Mouse (Mus musculus): ENCODE data around the gene Nxf3. TPM values are rescaled to one million over a fixed set of nuclear protein-coding genes. Genes with fewer than 3 reads are reported as not detected.
A peak's percentile ranks its signal among the peaks of the same experiment; 100 is the strongest.
"Not testable (repeated sequence)": the region's sequence is repeated elsewhere in the genome, so short reads cannot be mapped to it uniquely, and the experiment has no call there.

Nxf3 gene
- not detected for total RNA-seq (2021)
- long read RNA-seq, experiment 1 = 0 reads
- long read RNA-seq, experiment 2 = 0 reads

DNA sequence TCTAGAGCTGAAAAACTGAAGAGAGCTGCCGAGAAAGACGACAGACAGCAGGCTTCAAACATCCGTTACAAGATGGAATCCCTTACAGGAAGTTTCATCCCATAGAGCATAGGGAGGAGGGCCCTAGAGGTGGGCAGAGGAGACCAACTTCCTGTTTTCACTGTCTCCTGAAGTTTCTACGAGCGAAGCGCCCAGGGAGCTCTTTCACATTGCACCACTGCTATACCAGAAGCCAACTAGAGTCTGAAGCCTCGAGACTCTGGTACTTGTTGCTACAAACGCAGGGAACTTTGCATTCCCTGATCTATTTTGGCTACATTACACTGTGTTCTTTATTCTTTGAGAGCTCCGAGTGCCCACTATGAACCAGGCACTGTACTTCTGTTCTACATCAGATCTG lies at the start of gene Nxf3:
TSS of gene Nxf3 (minus strand) at position 101 of the 400 bp plus-strand sequence.
- DNase-seq (ENCODE audit: low spot score in 2 of 2) = no peak
- intact Hi-C loops (cut with DNase I) = no loop called here

- intact Hi-C loops (cut with DNase I) = no loop called here
- DNase-seq (ENCODE audit: low spot score in 2 of 2) = peak; percentile 63 to 73
Observed at GRCm38 (mm10) chrX:136127744-136128064, 42.6 kb upstream of the Nxf3 start.

DNA sequence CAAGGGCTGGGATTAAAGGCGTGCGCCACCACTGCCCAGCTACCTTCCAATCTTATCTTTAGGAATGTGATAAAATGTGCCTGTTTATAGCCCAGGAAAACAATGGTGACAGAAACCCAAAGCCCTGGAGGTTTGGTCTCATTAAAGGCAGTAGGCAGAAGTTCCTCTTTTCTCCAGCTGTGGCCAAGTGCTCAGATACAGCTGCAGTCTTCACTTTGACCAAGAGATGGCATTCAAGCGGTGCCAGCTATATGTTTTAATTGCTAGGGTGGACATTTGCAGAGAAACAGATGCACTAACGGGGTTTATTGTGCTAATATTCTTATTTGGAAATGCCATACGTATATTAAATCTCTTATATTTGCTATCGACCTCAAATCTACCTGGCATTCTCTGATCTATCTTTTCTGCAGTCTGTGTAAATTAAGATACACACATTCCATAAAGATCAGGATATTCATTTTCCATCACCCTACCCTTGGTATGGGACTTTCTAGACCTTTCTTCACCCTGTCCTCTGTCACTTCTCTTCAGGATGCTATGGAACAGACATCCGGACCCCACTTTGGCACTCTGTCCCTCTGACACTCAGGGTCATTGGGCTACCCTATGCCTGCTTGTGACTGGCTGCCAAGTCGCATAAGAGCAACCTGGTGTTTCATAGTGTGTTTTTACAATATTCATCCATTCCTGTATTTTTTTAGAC lies 42.1 kb upstream of the Nxf3 start:
- intact Hi-C loops (cut with DNase I) = no loop called here
- peak in 1 of 2 experiments; percentile 8 for DNase-seq (ENCODE audit: low spot score in 2 of 2)

DNA sequence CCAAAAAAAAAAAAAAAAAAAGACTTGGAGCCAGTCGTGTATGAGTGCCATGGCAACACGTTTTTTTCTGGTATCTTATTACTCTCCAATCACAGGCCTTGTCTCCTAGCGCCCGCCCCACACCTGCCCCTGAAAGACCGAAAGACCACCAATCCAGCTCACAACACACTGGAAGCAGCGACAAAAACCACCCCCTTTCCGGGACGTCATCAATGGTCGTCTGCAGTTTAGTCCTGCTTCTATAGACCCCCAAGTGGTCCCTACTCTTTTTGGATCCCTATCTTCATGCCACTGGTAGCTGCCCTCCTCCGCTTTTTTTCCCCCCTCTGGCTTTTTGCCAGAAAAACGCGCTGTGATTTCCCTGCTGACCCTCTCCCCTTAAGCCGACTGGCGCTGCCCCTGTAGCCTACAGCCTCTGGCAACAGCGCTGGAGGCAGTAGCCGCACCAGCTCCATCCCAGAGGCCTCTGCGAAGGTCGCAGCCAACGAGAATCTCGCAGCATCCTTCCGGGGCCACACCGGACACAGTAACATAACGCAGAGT lies 30.4 kb upstream of the Nxf3 start:
- intact Hi-C loops (cut with DNase I) = no loop called here
- peak; percentile 80 to 82 for DNase-seq (ENCODE audit: low spot score in 2 of 2)

- DNase-seq (ENCODE audit: low spot score in 2 of 2) = no peak
- intact Hi-C loops (cut with DNase I) = no loop called here
Observed at GRCm38 (mm10) chrX:136115015-136115414, 30.0 kb upstream of the Nxf3 start.

GRCm38 (mm10) chrX:136107942-136108341 lies 22.9 kb upstream of the Nxf3 start:
- intact Hi-C loops (cut with DNase I) = loop anchor here (1.0 to 5.0 kb wide), 2 partner anchors 41 to 61 kb away; partner anchors contain the start of gene Bex2
- DNase-seq (ENCODE audit: low spot score in 2 of 2) = peak; percentile 66 to 73

DNA sequence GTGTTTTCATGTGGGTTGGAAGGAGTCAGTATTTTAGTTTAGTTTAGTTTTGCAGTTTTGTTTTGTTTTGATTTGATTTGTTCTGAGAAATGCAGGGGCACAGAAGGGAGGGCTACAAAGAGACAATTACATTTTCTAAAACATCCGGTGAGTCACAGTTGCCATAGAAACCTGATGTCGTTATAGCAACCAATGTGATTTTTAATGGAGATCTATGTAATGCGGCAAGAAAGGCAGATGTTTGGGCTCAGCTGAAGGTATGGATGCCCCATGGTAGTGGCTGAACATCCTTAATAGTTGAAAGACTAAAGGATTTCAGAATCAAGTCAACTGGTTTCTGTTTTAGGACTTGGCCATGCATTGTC lies 19.7 kb upstream of the Nxf3 start:
- intact Hi-C loops (cut with DNase I) = loop anchor here (5.0 kb wide), 1 partner anchor 37 kb away; the partner anchor contains the start of gene Bex2

DNA sequence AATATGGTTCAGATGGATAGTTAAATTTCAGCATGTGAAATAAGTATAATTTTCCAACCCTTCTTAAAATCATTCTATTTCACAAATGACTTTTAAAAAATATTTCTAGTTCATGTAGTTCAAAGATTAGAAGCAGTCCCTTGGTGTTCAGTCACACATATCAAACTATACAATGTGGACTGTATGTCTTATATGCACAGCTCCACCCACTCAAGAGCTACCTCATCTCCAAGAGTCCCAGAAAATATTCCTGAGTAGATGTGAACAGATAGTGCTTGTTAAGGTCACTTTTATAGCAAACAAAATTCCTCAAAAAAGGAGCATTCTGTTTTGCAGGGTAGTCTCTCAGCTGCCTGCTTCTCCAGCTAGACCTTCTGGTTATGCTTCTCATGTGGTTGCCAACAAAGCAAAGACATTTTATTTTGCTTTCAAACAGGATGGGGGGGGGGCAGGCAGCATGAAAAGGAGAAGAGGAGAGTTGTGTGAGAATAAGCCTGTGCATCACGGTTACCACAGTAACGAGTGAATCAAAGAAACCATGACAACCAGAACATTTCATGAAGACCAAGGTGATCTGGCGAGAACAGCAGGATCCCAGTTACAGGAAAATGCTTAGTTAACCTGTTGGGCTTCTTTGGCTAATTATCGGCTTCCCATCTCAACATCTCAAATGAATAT lies 19.1 kb upstream of the Nxf3 start:
- intact Hi-C loops (cut with DNase I) = no loop called here
- DNase-seq (ENCODE audit: low spot score in 2 of 2) = peak; percentile 11 to 54

More for the DNA sequence above, 19.7 kb upstream of the Nxf3 start:
- DNase-seq (ENCODE audit: low spot score in 2 of 2) = peak in 1 of 2 experiments; percentile 51

GRCm38 (mm10) chrX:136094421-136094820 lies 9.4 kb upstream of the Nxf3 start:
- intact Hi-C loops (cut with DNase I) = no loop called here

GRCm38 (mm10) chrX:136092497-136093279 lies 7.6 kb upstream of the Nxf3 start:
- no peak for DNase-seq (ENCODE audit: low spot score in 2 of 2)
- intact Hi-C loops (cut with DNase I) = no loop called here

More at GRCm38 (mm10) chrX:136094421-136094820, 9.4 kb upstream of the Nxf3 start:
- peak; percentile 20 to 35 for DNase-seq (ENCODE audit: low spot score in 2 of 2)

DNA sequence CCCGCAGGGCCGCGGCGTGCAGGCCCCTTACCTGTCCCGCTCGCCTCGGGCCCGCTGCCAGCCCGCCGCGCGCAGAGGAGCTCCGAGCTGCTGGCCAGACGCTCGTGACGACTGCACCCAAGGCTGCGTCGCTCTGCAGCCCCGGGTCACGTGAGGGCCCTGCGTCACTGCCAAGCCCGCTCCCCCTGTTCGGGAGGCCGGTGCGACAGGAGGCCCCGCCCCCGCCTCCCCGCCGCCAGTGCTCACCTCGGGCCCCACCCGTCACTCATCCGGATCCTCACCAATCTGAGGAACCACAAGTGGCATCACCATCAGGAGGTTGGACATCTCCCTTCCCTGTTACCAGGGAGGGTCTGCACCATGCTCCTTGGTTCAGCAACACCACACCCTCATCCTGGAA lies 17.0 kb downstream of the Nxf3 start, which contains the start of gene Bex2:
TSS of gene Bex2 (minus strand) at position 217 of the 400 bp plus-strand sequence.
- peak; percentile 5 to 38 for DNase-seq (ENCODE audit: low spot score in 2 of 2)

GRCm38 (mm10) chrX:136067201-136067991 lies 17.7 kb downstream of the Nxf3 start:
- intact Hi-C loops (cut with DNase I) = loop anchor here (5.0 kb wide), 1 partner anchor 40 kb away; no protein-coding TSS in a partner anchor
- DNase-seq (ENCODE audit: low spot score in 2 of 2) = peak; percentile 19 to 28

More for the DNA sequence above, 17.0 kb downstream of the Nxf3 start, which contains the start of gene Bex2:
- intact Hi-C loops (cut with DNase I) = loop anchor here (5.0 kb wide), 1 partner anchor 39 kb away; no protein-coding TSS in a partner anchor

- DNase-seq (ENCODE audit: low spot score in 2 of 2) = no peak
- intact Hi-C loops (cut with DNase I) = no loop called here
Observed at GRCm38 (mm10) chrX:136060698-136061097, 24.4 kb downstream of the Nxf3 start.

GRCm38 (mm10) chrX:136051219-136051618 lies 33.8 kb downstream of the Nxf3 start:
- intact Hi-C loops (cut with DNase I) = no loop called here
- DNase-seq (ENCODE audit: low spot score in 2 of 2) = no peak

DNA sequence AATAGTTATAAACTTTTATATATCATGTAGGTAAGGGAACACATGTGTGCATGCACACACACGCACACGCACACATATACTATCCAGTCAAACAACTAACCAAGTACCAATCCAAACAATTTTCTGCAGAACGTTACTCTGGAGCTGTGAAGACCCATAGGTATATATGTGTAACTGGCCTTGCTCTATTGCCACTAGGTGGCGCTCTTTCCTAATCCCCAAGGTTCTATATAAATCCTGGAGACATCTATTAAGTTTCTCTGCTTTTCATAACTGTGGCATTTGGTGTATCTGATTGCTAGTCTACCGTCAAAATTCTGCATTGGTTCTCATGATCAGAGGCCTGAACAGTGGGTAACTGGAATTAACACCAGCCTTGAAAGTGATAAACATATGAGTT lies 37.5 kb downstream of the Nxf3 start:
- DNase-seq (ENCODE audit: low spot score in 2 of 2) = peak; percentile 67 to 84
- intact Hi-C loops (cut with DNase I) = loop anchor here (1.0 kb wide), 1 partner anchor 61 kb away; no protein-coding TSS in a partner anchor

DNA sequence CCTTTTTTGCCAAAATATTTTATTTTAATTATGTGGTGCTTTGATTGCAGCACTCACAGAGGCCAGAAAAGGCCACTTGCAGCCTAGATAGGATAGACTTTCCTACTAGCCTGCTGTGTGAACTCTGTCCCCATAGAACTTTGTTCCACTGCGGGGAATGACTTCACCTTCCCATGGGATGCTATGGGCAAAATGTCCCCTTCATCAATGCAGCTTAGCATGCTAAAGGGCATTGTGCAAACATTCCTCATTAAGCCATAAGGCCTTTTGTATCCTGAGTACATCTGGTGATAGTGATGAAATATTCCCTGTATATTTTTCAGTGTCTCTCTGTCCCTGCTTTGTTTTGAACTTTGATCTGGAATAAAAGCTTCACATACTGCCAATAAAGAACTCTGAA lies 41.3 kb downstream of the Nxf3 start:
- intact Hi-C loops (cut with DNase I) = no loop called here
- DNase-seq (ENCODE audit: low spot score in 2 of 2) = no peak

- peak; percentile 12 to 17 for DNase-seq (ENCODE audit: low spot score in 2 of 2)
- intact Hi-C loops (cut with DNase I) = not testable (repeated sequence)
Observed at GRCm38 (mm10) chrX:136032799-136033763, 52.0 kb downstream of the Nxf3 start, which contains the start of gene Arxes1. TSS of gene Arxes1 (plus strand) at chrX:136033367.

Measured in left cerebral cortex, postnatal 14 days (tissue).